ENCODE assay signal across 8 mouse cellular contexts in the genomic region with DNA sequence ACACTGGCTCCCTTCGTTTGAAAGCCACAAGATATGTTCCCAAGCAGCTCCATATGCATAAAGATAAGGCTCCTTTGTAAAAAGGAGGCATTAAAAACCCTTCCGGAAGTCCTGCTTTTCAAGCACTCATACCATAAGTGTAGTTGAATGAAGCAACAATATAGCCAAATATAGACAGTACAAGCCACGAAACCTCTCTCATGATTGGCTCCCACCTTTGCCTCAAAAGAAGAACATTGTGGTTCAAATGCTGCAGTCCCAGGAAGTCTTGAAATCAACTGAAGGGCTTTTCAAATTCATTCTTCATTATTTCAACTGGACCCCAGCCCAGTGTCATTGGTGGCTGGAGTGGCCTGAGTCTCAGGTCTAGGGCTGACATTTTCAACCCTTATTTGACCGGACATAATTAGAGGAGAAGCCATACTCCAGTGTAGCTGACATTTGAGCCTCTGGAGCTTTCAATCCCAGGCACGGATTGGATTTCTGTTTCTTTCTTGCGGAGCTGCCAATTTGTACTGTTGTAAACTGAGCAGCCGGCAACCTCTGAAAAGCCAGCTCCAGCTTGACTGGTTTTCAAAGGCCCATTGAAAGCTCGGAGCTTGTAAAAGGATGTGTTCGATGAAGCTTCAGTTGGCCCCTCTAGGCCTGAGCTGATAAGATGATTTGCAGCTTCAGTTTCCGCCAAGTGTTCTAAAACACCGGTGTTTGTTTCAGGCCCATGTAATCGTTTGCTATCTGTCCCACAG.
DNase-seq lines count a peak whose midpoint lies in the region; ATAC-seq and TF ChIP-seq lines count a peak whose summit lies in the region.

No protein-coding gene starts in this region.

- TF ChIP-seq CTCF in liver, postnatal 0 days (IDR thresholded peaks at IDR 0.05; ENCODE audit: low read depth), result no peak

- 44% methylated on average over 12 of the region's 12 CpGs for WGBS in heart, embryonic 13.5 days
- 38% methylated on average over 12 of the region's 12 CpGs for WGBS in forebrain, embryonic 12.5 days
- 50% methylated on average over 12 of the region's 12 CpGs for WGBS in liver, postnatal 0 days (ENCODE audit: insufficient replicate concordance)
- WGBS in neural tube, embryonic 15.5 days, result 44% methylated on average over 12 of the region's 12 CpGs

- no peaks in the 10 kb centered on the region for H3K4me1 ChIP-seq in heart, embryonic 13.5 days
- peaks cover 5% of the 10 kb centered on the region for H3K4me1 ChIP-seq in forebrain, embryonic 12.5 days
- 0 out of 2 replicates have a peak, but pooled peaks cover 5% of the 10 kb centered on the region for H3K4me1 ChIP-seq in liver, postnatal 0 days (ENCODE audit: insufficient read depth)
- no peaks in the 10 kb centered on the region for H3K4me1 ChIP-seq in neural tube, embryonic 15.5 days

- DNase-seq in heart, postnatal 36 days, result no peak
- peak; percentile 50 for DNase-seq in CD4-positive helper T cell, adult 2 months (ENCODE audit: low read depth, low spot score)
- DNase-seq in liver, postnatal 0 days, result no peak
- no peak for DNase-seq in B cell, adult 2 months
- no peak for DNase-seq in urinary bladder, adult 18-20 months (ENCODE audit: low spot score in 2 of 2)

- no peaks in the 10 kb centered on the region for H3K9me3 ChIP-seq in heart, embryonic 13.5 days
- H3K9me3 ChIP-seq in forebrain, embryonic 12.5 days, result no peaks in the 10 kb centered on the region
- no peaks in the 10 kb centered on the region for H3K9me3 ChIP-seq in liver, postnatal 0 days (ENCODE audit: low read length)
- H3K9me3 ChIP-seq in neural tube, embryonic 15.5 days (replicated peaks), result no peaks in the 10 kb centered on the region

- H3K4me3 ChIP-seq in heart, embryonic 13.5 days, result no peak overlapping the region
- no peak overlapping the region for H3K4me3 ChIP-seq in forebrain, embryonic 12.5 days (replicated peaks)
- H3K4me3 ChIP-seq in liver, postnatal 0 days (ENCODE audit: low read depth, low read length), result no peak overlapping the region
- H3K4me3 ChIP-seq in neural tube, embryonic 15.5 days (replicated peaks), result no peak overlapping the region

- no peaks in the 10 kb centered on the region for H3K36me3 ChIP-seq in heart, embryonic 13.5 days
- H3K36me3 ChIP-seq in forebrain, embryonic 12.5 days (replicated peaks), result no peaks in the 10 kb centered on the region
- no peaks in the 10 kb centered on the region for H3K36me3 ChIP-seq in liver, postnatal 0 days (replicated peaks; ENCODE audit: insufficient read depth, low read length)
- H3K36me3 ChIP-seq in neural tube, embryonic 15.5 days, result no peaks in the 10 kb centered on the region

- ATAC-seq in heart, embryonic 13.5 days (ENCODE audit: extremely low read depth, insufficient number of reproducible peaks, low FRiP score, low TSS enrichment), result no peak
- peak; percentile 39; the same call in 1 of the 2 replicates for ATAC-seq in forebrain, embryonic 12.5 days (ENCODE audit: low FRiP score)
- no peak for ATAC-seq in liver, postnatal 0 days
- no peak for ATAC-seq in neural tube, embryonic 15.5 days (ENCODE audit: low FRiP score)

- H3K27me3 ChIP-seq in heart, embryonic 13.5 days (replicated peaks), result peaks cover 3% of the 10 kb centered on the region; the same call in 1 of the 2 replicates
- H3K27me3 ChIP-seq in forebrain, embryonic 12.5 days, result peaks cover 58% of the 10 kb centered on the region
- peaks cover 8% of the 10 kb centered on the region; the same call in 1 of the 2 replicates for H3K27me3 ChIP-seq in liver, postnatal 0 days (ENCODE audit: insufficient read depth, low read length)
- peaks cover 25% of the 10 kb centered on the region for H3K27me3 ChIP-seq in neural tube, embryonic 15.5 days (replicated peaks)

- no peak overlapping the region for H3K9ac ChIP-seq in heart, embryonic 13.5 days
- no peak overlapping the region for H3K9ac ChIP-seq in forebrain, embryonic 12.5 days
- no peak overlapping the region for H3K9ac ChIP-seq in liver, postnatal 0 days (replicated peaks)
- H3K9ac ChIP-seq in neural tube, embryonic 15.5 days (replicated peaks), result no peak overlapping the region

- intact Hi-C loops in heart, postnatal 36 days (cut with DNase I), result loop anchor here (2.0 to 10.0 kb wide), 2 partner anchors 101 to 443 kb away; a partner anchor contains a TSS

- peak overlapping the region; percentile 62 for H3K27ac ChIP-seq in heart, embryonic 13.5 days (replicated peaks)
- H3K27ac ChIP-seq in forebrain, embryonic 12.5 days, result peak overlapping the region; percentile 46; the same call in 1 of the 2 replicates
- H3K27ac ChIP-seq in liver, postnatal 0 days (ENCODE audit: low read depth), result peak overlapping the region; percentile 17
- no peak overlapping the region; the same call in 1 of the 2 replicates for H3K27ac ChIP-seq in neural tube, embryonic 15.5 days (replicated peaks)

- no peak for TF ChIP-seq EP300 in liver, postnatal 0 days (IDR thresholded peaks at IDR 0.05; ENCODE audit: low read depth)

- no peak overlapping the region for H3K4me2 ChIP-seq in heart, embryonic 13.5 days
- no peak overlapping the region for H3K4me2 ChIP-seq in forebrain, embryonic 12.5 days
- H3K4me2 ChIP-seq in liver, postnatal 0 days (ENCODE audit: low read depth, low read length), result no peak overlapping the region
- H3K4me2 ChIP-seq in neural tube, embryonic 15.5 days, result no peak overlapping the region
